Mouse (Mus musculus) cerebellum, adult 18-20 months (tissue): ENCODE measurements around the gene Serpini2.
"Not testable (repeated sequence)": the region's sequence is repeated elsewhere in the genome, so short reads cannot be mapped to it uniquely, and the experiment has no call there.

Source experiments
- DNase-seq, 2 experiments: peaks; one replicate each; pipeline ENCODE4 v3.0.0; 2021

Gene Serpini2

DNA sequence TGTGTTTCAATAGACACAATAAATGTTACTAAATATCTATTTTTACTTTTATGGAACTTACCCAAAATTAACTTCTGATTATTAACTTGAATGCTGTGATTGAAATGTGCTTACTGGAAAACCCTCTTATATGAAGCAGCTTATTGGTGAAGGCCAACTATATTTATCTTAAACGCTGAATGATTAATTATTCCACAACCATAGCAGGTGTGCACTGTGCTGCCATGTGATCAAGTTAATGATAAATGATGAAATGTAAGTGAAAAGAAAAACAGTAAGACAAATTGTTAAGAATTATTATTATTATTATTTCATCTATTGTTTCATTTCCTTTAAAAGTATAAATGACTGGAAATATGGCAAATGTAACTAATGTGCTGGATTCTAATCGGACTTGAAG lies at the start of gene Serpini2:
TSS of gene Serpini2 (minus strand) at position 101 of the 400 bp plus-strand sequence.
- no peak for DNase-seq

DNA sequence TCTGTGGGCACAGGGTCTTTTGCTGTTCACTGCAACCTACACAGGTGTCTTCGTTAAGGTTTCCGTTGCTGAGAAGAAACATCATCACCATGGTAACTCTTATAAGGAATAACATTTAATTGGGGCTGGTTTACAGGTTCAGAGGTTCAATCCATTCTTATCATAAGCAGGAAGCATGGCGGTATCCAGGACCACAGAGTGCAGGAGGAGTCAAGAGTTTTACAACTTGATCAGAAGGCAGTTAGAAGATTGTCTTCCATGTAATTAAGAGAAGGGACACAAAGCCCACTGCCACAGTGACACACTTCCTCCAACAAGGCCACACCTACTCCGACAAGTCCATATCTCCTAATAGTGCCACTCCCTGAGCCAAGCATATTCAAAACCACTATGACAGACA lies 39.0 kb upstream of the Serpini2 start:
- no peak for DNase-seq

DNA sequence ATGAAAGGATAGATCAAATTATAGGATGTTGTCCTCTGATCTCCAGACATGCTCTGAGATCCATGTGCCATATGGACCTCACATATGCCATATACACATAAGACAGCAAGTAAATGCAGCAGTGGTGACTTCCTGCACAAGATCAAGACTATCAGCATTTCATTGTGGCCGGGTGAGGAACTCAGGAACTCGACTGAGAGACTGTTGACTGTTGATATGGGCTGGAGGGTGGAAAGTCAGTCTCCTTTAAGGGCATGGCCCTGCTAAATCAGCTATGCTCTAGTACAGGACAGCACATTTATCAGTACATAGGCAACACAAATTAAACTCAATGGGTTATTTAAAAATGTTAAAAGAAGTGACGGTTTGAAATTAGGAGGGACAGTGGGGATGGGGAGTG lies 38.4 kb upstream of the Serpini2 start:
- DNase-seq, result no peak

DNA sequence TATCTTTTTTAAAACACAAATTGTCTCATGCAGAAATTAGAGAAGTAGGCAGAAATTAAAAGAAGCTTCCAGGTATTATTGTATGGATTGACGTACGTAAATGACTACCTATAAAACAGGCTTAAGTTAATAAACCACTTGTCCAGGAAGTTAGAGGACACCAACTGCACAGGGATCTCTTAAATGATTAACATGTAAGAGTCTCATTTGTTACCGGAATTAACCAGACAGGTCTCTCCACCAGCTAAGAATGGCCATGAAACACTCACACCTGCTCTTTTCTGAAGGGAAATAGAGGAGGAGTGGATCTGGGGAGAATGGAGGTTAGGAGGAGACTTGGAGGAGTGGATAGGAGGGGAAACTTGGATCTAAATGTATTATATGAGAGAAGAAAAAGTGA lies 35.7 kb upstream of the Serpini2 start:
- DNase-seq, result no peak

DNA sequence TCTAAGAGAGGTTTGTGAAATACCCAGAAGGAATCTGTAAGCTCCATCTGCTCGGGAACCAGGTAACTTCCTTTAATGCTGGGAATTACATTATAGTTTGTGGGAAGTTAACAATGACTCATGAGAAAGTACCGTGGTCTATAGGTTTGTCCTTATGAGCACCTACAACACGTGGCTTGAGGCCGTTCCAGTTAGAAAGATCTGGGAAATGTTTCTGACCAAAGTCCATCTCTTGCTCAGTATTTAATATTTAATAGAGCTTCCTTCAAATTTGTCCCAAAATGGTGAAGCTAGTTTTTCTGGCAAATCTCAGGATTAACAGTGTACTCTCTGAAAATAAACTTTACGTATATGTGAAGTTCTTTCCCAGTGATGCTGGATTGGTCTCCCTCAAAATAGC lies 34.7 kb upstream of the Serpini2 start:
- DNase-seq, result no peak

DNA sequence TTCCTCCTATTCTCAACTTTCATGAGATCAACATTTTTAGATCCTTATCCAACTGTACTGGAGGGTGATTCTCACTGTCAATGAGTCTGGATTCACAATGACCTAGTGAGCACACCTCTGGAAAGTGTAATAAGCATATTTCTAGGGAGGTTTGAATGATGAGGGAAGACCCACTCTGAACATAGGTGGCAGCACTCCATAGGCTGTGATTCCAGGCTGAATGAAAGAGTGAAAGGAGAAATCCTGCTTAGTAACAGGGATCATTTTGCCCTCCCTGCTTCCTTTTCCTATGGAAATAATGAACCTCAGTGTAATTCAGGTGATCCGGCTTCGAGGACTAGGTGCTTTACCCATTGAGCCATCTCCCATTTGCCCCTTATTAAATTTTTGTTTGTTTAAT lies 31.2 kb upstream of the Serpini2 start:
- DNase-seq, result no peak

DNA sequence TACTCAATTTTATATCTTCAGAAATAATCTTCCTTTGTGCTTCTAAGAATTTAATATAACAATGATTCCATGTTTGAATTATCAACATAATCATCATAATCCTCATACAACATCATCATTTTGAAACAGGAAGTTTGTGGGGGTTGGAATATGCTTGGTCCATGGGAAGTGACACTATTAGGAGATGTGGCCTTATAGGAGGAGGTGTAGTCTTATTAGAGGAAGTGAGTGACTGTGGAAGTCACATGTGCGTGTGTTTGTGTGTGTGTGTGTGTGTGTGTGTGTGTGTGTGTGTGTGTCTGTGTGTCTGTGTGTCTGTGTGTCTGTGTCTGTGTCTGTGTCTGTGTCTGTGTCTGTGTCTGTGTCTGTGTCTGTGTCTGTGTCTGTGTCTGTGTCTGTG lies 29.6 kb upstream of the Serpini2 start:
- not testable (repeated sequence) for DNase-seq

DNA sequence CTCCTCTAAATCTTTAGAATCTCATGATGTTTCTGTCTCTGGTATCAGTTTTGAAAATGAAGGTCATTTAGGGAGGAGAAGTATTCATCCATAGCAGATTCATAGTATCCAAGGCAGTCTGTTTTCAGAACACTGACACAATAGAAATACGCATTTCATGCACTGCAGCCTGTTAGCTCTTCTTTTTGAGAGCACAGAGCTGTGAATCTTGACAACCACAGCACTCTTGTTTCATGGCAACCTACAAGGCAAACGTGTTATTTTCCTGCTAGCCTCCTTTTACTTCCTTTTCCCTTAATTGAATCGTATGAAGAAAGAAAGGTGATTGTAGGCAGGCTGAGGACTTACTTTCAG lies 27.9 kb upstream of the Serpini2 start:
- DNase-seq, result no peak

DNA sequence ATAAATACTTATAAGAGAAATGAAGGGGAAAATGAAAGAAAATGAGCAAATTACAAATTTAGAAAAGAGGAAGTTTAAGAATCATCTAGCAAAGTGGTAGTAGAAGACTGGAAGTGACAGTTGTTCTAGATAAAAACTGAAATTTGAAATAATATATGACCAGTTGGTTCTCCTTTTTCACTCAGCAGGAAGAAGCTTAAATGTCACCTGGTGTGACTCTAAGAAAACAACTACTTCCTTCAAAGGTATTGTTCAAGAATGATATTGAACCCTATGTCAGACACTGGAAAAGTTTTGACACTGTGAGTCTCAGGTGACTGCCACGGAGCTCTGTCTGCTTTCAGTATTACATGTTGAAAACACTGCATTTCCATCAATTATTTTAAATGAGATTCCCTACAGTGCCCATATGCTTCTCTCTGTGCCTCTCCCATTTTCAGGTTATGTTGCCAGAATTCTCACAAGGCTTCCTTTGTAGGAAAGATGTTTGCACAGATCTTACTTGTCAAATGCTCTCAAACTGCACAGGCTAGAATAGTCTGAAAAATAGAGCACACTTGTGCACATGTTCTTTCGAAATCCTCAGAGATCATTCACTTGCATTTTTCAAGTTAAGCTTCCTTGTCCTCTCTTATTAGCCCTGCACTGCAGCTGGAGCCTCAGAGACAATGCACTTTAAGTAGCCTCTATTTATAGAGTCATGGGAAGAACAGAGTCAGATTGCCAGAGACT lies 27.3 kb upstream of the Serpini2 start:
- no peak for DNase-seq

DNA sequence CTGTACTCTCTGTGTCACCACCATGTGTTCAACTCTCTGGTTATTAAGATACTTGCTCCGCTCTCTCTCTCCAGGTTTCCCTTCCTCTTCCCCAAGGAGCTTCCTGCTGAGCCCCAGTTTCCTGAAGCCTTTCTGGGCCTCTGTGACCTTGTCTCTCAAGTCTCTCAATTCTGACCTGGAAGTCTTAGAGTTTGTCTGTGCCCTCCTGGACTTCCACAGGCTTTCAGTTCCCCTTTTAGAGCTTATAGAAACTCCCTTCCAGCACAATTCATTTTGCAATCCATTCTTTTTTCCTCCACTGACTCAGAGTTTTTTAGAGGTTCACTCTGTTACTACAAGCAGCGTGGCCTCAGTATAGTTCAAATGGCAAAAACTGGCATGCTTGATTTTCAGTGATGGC lies 23.4 kb upstream of the Serpini2 start:
- no peak for DNase-seq

DNA sequence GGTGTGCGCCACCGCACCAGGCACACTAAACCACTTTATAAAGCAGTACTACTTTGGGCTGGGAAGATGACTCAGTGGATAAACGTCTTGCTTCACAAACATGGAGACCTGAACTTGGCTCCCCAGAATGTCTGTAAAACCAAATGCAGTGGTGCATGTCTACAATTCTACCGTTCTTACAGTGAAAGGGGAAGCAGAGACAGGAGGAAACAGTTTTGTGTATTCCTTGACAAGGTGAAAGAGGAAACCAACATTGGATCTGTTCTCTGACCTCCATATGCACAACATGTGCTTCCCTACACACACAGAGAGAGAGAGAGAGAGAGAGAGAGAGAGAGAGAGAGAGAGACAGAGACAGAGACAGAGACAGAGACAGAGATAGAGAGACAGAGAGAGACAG lies 7.6 kb upstream of the Serpini2 start:
- no peak for DNase-seq

DNA sequence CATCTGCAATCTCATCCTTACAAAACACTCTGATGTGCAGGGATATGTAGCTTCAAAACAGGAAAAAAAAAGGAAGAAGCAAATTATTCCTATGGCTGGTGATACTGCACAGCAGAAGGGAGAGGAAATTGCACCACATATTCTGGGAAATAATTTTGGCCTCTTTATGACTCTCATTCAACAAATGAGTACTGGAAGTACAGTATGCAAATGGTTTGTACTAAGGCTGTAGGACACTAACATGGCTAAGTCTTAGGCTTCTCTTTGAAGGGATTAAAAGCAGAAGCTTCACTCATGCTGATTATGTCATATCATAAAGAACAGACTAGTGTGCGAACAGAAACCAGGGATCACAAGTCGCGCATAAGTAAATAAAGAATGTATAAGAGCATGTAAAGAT lies 6.6 kb upstream of the Serpini2 start:
- DNase-seq, result no peak

DNA sequence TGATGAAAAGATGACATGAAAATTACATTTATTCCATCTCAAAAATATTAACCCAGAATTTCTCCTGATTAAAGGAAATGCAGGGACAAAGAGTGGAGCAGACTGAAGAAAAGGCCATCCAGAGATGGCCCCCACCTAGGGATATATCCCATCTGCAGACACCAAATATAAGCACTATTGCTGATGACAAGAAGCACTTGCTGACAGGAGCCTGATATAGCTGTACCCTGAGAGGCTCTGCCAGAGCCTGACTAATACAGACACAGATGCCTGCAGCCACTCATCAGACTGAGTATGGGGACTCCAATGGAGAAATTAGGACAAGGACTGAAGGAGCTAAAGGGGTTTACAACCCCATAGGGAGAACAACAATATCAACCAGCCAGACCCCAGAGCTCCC lies 5.2 kb upstream of the Serpini2 start:
- no peak for DNase-seq

DNA sequence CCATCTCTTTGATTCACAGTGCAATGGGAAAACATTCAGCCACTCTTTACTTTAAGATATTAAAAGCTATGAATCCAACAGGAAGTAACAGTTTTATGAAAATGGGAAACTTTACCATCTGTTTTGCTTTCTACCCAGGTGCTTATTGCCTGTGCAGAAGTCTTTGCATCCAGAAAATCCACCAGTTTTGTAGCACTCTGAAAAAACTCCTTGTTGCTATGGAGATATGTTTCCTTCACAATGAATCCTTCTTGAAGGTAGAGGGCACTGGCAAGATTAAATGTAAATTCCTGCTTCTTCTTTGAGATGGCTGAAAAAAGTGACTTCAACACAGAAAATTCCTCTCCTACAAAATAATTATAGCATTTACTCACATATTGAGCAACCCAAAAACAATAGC lies 10.5 kb downstream of the Serpini2 start:
- no peak for DNase-seq

DNA sequence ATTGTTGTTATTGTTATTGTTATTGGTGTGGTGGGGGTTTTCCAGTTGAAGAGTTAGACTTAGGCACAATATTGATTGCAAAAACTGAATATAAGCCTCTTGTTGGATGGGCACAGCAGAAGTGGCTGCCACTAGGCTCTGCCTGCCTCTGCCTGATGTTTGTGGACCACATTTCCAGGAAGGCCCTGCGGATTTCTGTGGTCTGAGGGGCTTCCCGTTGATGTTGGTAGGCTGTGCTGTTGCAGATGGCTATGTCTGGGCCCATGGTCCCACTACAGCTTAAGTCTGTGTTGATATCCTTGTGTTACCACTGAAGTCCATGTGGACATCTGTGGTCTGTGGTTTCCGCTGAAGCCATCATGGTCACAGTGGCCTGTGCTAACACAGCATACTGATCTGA lies 50.2 kb downstream of the Serpini2 start:
- no peak for DNase-seq

DNA sequence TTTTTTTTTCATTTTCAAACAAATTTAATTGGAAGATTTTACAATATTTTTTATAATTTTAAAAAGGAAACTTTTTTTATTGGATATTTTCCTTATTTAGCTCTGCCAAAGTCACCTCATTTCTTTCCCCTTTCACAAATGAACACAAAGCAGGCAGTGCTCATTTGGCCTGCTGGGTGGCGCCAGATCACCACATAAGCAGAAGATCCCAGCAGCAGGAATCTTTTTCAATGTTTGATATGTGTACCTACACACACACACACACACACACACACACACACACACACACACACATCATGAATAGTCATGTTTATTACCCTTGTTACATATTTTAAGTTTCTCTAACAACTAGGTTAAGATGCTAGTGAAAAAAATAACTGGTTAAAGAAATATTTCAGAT lies 50.7 kb downstream of the Serpini2 start:
- DNase-seq, result peak; percentile 19 to 29

DNA sequence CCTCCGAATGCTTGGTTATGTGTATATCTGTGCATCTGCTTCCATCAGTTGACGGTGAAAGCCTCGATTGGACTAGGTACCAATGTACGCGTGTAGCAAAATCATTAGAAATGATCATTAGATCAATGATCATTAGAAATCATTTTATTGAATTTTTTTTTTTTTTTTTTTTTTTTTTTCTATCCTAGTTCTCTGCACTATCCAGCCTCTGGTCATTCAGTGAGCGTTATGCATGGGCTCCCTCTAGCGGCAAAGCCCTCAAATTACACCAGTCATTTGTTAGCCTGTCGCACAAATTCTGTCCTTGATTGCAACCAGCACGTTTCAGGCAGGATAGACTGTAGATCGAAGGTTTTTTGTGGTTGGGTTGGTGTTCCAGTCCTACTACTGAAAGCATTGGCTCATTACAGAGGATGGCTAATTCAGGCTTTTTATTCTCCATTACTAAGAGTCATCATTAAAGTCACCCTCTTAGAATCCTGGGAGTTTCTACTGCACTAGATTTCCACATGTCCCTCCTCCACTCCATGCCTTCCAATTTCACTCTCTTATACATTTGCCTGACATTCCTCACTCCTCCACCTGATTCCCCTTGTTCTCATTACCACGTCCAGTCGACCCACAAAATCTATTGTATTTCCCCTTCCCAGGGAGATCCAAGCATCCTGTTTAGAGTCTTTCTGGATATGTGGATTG lies 66.9 kb downstream of the Serpini2 start:
- peak; percentile 47 to 52 for DNase-seq
